Mouse (Mus musculus) liver, adult 2 months (tissue): ENCODE data around the gene Oas2.

ENCODE experiments used
- CTCF ChIP-seq: fragments of 200-500 bp; IDR thresholded peaks from 2 replicates; pipeline ENCODE4 v1.5.1; 2011; ENCODE audit warnings: low read depth, low read length, control low read depth
- POLR2A ChIP-seq: fragments of 200-500 bp; IDR thresholded peaks from 2 replicates; pipeline ENCODE4 v1.6.1; 2011; ENCODE audit warnings: low read length, control low read depth; ENCODE audit not compliant: insufficient read depth; ENCODE audit errors: extremely low read depth

- TF ChIP-seq CTCF: no peak
- no peak for TF ChIP-seq POLR2A
These were observed 61.2 kb downstream of the Oas2 start for GRCm38 (mm10) chr5:120688434-120688833.
